Mouse (Mus musculus) induced T-regulatory cell, adult 2 months (primary cell): ENCODE measurements around the gene Satb1.

Source experiments
- DNase-seq: peaks from one replicate; pipeline ENCODE4 v3.0.0-alpha.2; 2012; ENCODE audit warnings: low read depth

Satb1 gene

GRCm38 (mm10) chr17:51814301-51814700 lies 18.8 kb downstream of the Satb1 start:
- DNase-seq: peak; percentile 86

- DNase-seq: peak; percentile 80
Measured at GRCm38 (mm10) chr17:51813784-51814120, 19.3 kb downstream of the Satb1 start.

GRCm38 (mm10) chr17:51812942-51813783 lies 19.9 kb downstream of the Satb1 start:
- DNase-seq: peak; percentile 65

GRCm38 (mm10) chr17:51812261-51812941 lies 20.7 kb downstream of the Satb1 start:
- DNase-seq: peak; percentile 59

GRCm38 (mm10) chr17:51811911-51812260 lies 21.2 kb downstream of the Satb1 start:
- peak; percentile 51 for DNase-seq

GRCm38 (mm10) chr17:51811086-51811868 lies 21.8 kb downstream of the Satb1 start:
- DNase-seq: peak; percentile 69

- no peak for DNase-seq
Measured at GRCm38 (mm10) chr17:51807429-51807828, 25.7 kb downstream of the Satb1 start.

- DNase-seq: peak; percentile 73
Measured at GRCm38 (mm10) chr17:51806124-51806960, 26.7 kb downstream of the Satb1 start.

GRCm38 (mm10) chr17:51800208-51800607 lies 32.9 kb downstream of the Satb1 start:
- no peak for DNase-seq

GRCm38 (mm10) chr17:51796459-51796858 lies 36.6 kb downstream of the Satb1 start:
- no peak for DNase-seq

- no peak for DNase-seq
Measured at GRCm38 (mm10) chr17:51791226-51791625, 41.9 kb downstream of the Satb1 start.

GRCm38 (mm10) chr17:51790387-51791060 lies 42.6 kb downstream of the Satb1 start:
- no peak for DNase-seq

GRCm38 (mm10) chr17:51789777-51790176 lies 43.3 kb downstream of the Satb1 start:
- no peak for DNase-seq

- no peak for DNase-seq
Measured at GRCm38 (mm10) chr17:51789098-51789497, 44.0 kb downstream of the Satb1 start.

- no peak for DNase-seq
Measured at GRCm38 (mm10) chr17:51787955-51788354, 45.1 kb downstream of the Satb1 start.

GRCm38 (mm10) chr17:51786050-51786449 lies 47.0 kb downstream of the Satb1 start:
- no peak for DNase-seq

GRCm38 (mm10) chr17:51784935-51785334 lies 48.2 kb downstream of the Satb1 start:
- DNase-seq: no peak

GRCm38 (mm10) chr17:51783591-51784279 lies 49.4 kb downstream of the Satb1 start:
- DNase-seq: no peak

GRCm38 (mm10) chr17:51780036-51780435 lies 53.1 kb downstream of the Satb1 start:
- no peak for DNase-seq

- no peak for DNase-seq
Measured at GRCm38 (mm10) chr17:51778961-51779360, 54.1 kb downstream of the Satb1 start.

GRCm38 (mm10) chr17:51777813-51778212 lies 55.3 kb downstream of the Satb1 start:
- peak; percentile 66 for DNase-seq
